Mouse (Mus musculus) limb, embryonic 13.5 days (tissue): ENCODE data around the gene Galnt9. TPM values are rescaled to one million over a fixed set of nuclear protein-coding genes. Genes with fewer than 3 reads are reported as not detected.
A peak's percentile ranks its signal among the peaks of the same experiment; 100 is the strongest.

Experiments used
- ATAC-seq: fragments of 200-750 bp; cut with Nextera tagmentation; 2 replicates; pipeline ENCODE4 v1.8.0; 2017; ENCODE audit warnings: low read depth, moderate number of reproducible peaks, moderate TSS enrichment; ENCODE audit not compliant: low FRiP score
- H3K27ac ChIP-seq: fragments of 300-500 bp; sonication (generic); 2 replicates; pipeline ENCODE4 v1.5.1; 2015; ENCODE audit warnings: inconsistent platforms, mild to moderate bottlenecking, moderate library complexity
- H3K27me3 ChIP-seq: fragments of 300-500 bp; sonication (generic); 2 replicates; pipeline ENCODE4 v1.6.1; 2015; ENCODE audit warnings: mild to moderate bottlenecking, inconsistent platforms
- H3K36me3 ChIP-seq: fragments of 300-500 bp; sonication (generic); 2 replicates; pipeline ENCODE4 v1.6.1; 2015; ENCODE audit warnings: inconsistent platforms, mild to moderate bottlenecking, moderate library complexity
- H3K4me1 ChIP-seq: fragments of 300-500 bp; sonication (generic); 2 replicates; pipeline ENCODE4 v1.6.1; 2015; ENCODE audit warnings: inconsistent platforms
- H3K4me2 ChIP-seq: fragments of 300-500 bp; sonication (generic); replicated peaks from 2 replicates; pipeline ENCODE4 v1.6.1; 2015; ENCODE audit warnings: inconsistent platforms, mild to moderate bottlenecking, moderate library complexity
- H3K4me3 ChIP-seq: fragments of 300-500 bp; sonication (generic); 2 replicates; pipeline ENCODE4 v1.5.1; 2015; ENCODE audit warnings: moderate library complexity, mild to moderate bottlenecking, inconsistent platforms
- H3K9ac ChIP-seq: fragments of 300-500 bp; sonication (generic); 2 replicates; pipeline ENCODE4 v1.6.1; 2015; ENCODE audit warnings: mild to moderate bottlenecking, inconsistent platforms
- H3K9me3 ChIP-seq: fragments of 300-500 bp; sonication (generic); 2 replicates; pipeline ENCODE4 v1.6.1; 2016; ENCODE audit warnings: inconsistent platforms
- WGBS: fragments of 180-500 bp; shearing (Covaris S2); methylation state at CpG from one replicate; pipeline ENCODE4 v1.1.7; 2015; 5-methylcytosine and 5-hydroxymethylcytosine counted together
- polyA plus RNA-seq: library from polyadenylated mRNA; unstranded; fragments of >200 nt; fragmentation: Nextera tagmentation; extraction: Ambion mirVana; gene quantifications from 2 replicates; pipeline ENCODE4 v1.2.1, GENCODE M21; 2015

Gene Galnt9
- polyA plus RNA-seq, 1 experiment from 2014 or later, result 0.55 TPM

- Histone ChIP-seq H3K4me2 (no peak overlapping the region), H3K4me1 (peaks cover 8% of the 10 kb centered on the region), H3K4me3 (no peak overlapping the region), H3K9ac (no peak overlapping the region), H3K27ac (no peak overlapping the region), H3K9me3 (no peaks in the 10 kb centered on the region), H3K27me3 (peaks cover 57% of the 10 kb centered on the region), H3K36me3 (no peaks in the 10 kb centered on the region)
- WGBS, result 71% methylated on average over 6 of the region's 6 CpGs
- ATAC-seq, result no peak
Observed at GRCm38 (mm10) chr5:110541456-110541855, 2.7 kb upstream of the Galnt9 start.

DNA sequence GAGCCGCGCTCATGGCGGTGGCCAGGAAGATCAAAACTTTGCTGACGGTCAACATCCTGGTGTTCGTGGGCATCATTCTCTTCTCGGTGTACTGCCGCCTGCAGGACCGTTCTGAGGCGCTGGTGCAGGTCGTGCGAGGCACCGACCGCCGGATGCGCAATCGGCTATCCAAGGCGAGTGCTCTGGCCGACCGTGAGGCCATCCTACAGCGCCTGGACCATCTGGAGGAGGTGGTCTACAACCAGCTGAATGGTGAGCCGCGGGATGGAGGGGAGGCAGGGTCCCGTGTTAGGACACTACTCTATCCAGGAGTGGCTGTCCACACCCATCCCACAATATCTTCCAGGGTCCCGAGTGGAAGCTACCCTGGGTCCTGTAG, 525 bp downstream of the Galnt9 start:
- H3K27me3 ChIP-seq, result peaks cover 84% of the 10 kb centered on the region
- ATAC-seq, result no peak
- whole genome bisulfite sequencing, result 4% methylated on average over 24 of the region's 24 CpGs

DNA sequence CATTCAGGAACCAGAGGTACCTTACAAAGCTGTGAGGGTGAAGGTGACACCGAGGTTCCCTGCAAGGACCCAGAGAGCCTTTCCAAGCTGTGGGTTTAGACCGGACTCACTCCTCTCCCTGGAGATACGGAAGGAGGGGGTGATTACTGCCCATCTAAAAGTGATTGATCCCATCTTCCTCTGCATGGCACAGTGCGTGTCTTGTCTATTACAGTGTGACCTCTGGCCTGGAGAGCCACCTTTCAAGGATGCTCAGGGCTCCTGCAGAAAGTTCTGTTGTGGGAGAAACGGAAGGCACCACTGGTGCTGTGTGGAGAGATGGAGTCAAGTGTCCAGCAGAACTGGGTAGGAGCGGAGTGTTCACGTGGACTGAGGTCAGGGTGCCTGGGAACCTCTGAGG, 1.2 kb downstream of the Galnt9 start:
- WGBS, result 78% methylated on average over 7 of the region's 7 CpGs
- no peaks in the 10 kb centered on the region for H3K9me3 ChIP-seq
- no peak for ATAC-seq
- H3K27ac ChIP-seq, result no peak overlapping the region
- peaks cover 88% of the 10 kb centered on the region for H3K27me3 ChIP-seq
- peaks cover 8% of the 10 kb centered on the region for H3K4me1 ChIP-seq
- no peak overlapping the region for H3K9ac ChIP-seq
- no peak overlapping the region for H3K4me3 ChIP-seq
- no peak overlapping the region for H3K4me2 ChIP-seq
- no peaks in the 10 kb centered on the region for H3K36me3 ChIP-seq

More for the DNA sequence above, 525 bp downstream of the Galnt9 start:
- Histone ChIP-seq H3K4me1 (peaks cover 8% of the 10 kb centered on the region), H3K9ac (no peak overlapping the region), H3K4me2 (peak overlapping the region; percentile 81), H3K36me3 (no peaks in the 10 kb centered on the region), H3K9me3 (no peaks in the 10 kb centered on the region), H3K4me3 (peak overlapping the region; percentile 50), H3K27ac (no peak overlapping the region)

DNA sequence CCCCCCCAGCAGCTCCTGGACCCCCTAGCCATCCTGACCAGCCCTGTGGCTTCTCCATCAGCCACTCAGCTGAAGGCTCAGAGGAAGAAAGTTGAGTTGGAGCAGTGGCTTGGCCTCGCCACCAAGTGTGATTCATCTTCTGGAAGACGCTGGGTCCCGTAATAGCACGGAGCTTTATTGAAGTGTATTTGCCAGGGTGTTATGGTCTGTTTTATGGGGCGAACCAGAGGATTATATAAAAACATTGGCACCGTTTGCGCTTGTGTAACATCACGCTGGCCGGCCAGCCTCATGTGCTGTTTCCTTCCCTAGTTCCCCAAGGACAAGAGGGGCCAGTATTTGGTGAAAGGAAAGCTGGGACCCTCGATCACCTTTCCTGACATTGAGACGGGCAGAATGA, 2.0 kb downstream of the Galnt9 start:
- Histone ChIP-seq H3K9ac (no peak overlapping the region), H3K9me3 (no peaks in the 10 kb centered on the region), H3K4me1 (peaks cover 8% of the 10 kb centered on the region), H3K4me2 (no peak overlapping the region), H3K27ac (no peak overlapping the region), H3K4me3 (no peak overlapping the region), H3K36me3 (no peaks in the 10 kb centered on the region), H3K27me3 (peaks cover 87% of the 10 kb centered on the region)
- no peak for ATAC-seq
- 70% methylated on average over 11 of the region's 11 CpGs for WGBS

DNA sequence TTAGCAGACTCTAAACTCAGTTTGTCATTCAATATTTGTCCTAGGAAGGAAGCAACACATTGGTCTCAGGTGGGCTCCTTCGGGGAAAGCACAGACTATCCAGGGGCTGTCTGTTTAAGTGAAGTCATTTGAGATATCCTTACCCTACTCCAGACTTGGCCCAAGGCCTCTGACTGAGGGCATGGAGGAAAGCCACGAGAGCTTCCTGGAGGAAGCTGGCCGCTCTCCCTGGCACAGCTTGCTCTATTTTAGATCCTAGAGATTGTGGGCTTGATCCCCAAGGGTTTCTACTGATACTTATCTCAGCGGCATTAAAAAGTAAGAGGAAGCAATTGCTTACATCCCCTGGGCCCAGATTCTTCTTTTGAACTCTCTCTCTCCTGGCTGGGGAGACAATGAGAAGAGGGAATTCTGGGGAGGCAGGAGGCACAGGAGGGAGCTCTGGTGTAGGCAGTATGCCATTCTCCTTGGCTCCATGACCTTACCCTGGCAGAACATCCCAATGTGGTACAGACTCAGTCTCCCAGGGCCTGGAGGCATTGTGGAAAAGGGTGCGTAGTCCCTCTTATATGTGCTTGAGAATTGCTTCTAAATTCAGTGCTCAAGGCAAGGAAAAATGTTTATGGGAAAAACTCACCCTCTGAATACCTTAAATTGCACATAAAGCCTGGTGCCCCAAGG, 2.7 kb downstream of the Galnt9 start:
- WGBS, result 72% methylated on average over 5 of the region's 5 CpGs
- no peak overlapping the region for H3K27ac ChIP-seq

GRCm38 (mm10) chr5:110548446-110548845, 4.3 kb downstream of the Galnt9 start:
- Histone ChIP-seq H3K4me1 (peaks cover 8% of the 10 kb centered on the region), H3K36me3 (no peaks in the 10 kb centered on the region), H3K9ac (no peak overlapping the region), H3K27ac (no peak overlapping the region), H3K4me3 (no peak overlapping the region), H3K4me2 (no peak overlapping the region), H3K9me3 (no peaks in the 10 kb centered on the region), H3K27me3 (peaks cover 70% of the 10 kb centered on the region)
- no peak for ATAC-seq
- 52% methylated on average over 7 of the region's 7 CpGs for WGBS

More for the DNA sequence above, 2.7 kb downstream of the Galnt9 start:
- no peaks in the 10 kb centered on the region for H3K9me3 ChIP-seq
- no peak overlapping the region for H3K4me2 ChIP-seq
- no peak overlapping the region for H3K4me3 ChIP-seq
- no peaks in the 10 kb centered on the region for H3K36me3 ChIP-seq
- peaks cover 8% of the 10 kb centered on the region for H3K4me1 ChIP-seq
- H3K9ac ChIP-seq, result no peak overlapping the region
- no peak for ATAC-seq
- H3K27me3 ChIP-seq, result peaks cover 86% of the 10 kb centered on the region

DNA sequence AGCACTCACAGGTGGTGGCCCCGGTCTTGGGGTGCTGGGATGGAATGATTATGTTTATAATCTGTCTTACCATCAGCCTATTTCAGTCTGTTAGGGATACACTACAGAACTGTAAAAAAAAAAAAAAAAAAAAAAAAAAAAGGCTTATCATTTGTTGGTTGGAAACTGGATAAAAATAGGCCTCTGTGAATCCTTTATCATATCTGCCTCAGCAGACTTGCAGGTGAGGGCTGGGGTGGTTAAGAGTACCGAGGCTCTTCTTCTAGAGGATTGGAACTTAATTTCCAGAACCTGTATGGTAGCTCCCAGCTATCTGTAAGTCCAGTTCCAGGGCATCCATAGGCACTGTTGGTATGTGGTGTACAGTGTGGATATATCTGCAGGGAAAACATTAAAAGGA, 6.0 kb downstream of the Galnt9 start:
- Histone ChIP-seq H3K4me2 (no peak overlapping the region), H3K36me3 (no peaks in the 10 kb centered on the region), H3K9ac (no peak overlapping the region), H3K27ac (no peak overlapping the region), H3K4me1 (no peaks in the 10 kb centered on the region), H3K9me3 (no peaks in the 10 kb centered on the region), H3K27me3 (peaks cover 53% of the 10 kb centered on the region), H3K4me3 (no peak overlapping the region)
- WGBS, result 65% methylated on average over 2 of the region's 2 CpGs
- no peak for ATAC-seq

DNA sequence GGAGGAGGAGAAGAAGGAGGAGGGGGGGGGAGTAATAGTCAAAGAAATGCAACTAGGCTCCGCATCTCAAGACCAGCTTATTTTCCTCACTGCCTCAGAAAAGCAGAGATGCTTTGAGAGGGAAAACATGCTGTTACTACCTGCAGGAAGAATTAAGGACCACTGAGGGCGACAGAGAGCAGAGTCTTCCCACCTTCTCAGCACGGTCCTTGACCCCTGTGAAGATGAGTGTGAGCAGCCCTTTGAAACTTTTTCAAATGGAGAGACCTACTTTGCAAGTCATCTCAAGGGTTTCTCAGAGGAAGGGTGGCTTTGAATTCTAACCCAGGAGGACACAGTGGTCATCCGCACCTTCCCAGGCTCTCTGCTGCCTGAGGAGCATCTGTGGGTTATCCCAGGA, 6.7 kb downstream of the Galnt9 start:
- H3K27me3 ChIP-seq, result peaks cover 46% of the 10 kb centered on the region
- no peak overlapping the region for H3K4me2 ChIP-seq
- H3K9ac ChIP-seq, result no peak overlapping the region; the same call in 1 of the 2 replicates
- H3K36me3 ChIP-seq, result no peaks in the 10 kb centered on the region
- no peak overlapping the region for H3K27ac ChIP-seq
- no peak for ATAC-seq
- H3K4me3 ChIP-seq, result no peak overlapping the region
- no peaks in the 10 kb centered on the region for H3K4me1 ChIP-seq
- H3K9me3 ChIP-seq, result no peaks in the 10 kb centered on the region
- WGBS, result 18% methylated on average over 4 of the region's 4 CpGs

DNA sequence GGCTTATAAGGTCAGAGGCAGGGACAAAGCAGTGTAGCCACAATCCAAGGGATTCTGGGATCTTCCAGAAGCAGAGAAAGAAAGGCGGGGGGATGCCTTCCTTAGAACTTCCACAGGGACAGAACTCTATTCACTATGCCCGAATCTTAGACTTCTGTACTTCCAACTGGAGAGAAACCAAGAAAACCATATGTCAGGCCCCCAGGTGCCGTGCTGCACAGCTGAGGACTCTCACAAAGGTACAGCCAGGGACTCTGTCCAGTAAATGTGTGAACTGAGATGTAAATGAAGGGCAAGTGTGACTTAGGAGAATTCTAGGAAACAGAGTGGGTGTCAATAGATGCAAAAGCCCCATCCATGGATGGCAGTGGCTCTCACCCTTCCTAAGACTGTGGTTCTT, 7.8 kb downstream of the Galnt9 start:
- H3K9me3 ChIP-seq, result no peaks in the 10 kb centered on the region
- no peaks in the 10 kb centered on the region for H3K36me3 ChIP-seq
- no peak overlapping the region for H3K27ac ChIP-seq
- WGBS, result 70% methylated on average over 3 of the region's 3 CpGs
- no peak overlapping the region for H3K4me3 ChIP-seq
- no peak overlapping the region for H3K4me2 ChIP-seq
- no peak overlapping the region for H3K9ac ChIP-seq
- H3K4me1 ChIP-seq, result no peaks in the 10 kb centered on the region
- H3K27me3 ChIP-seq, result peaks cover 35% of the 10 kb centered on the region
- ATAC-seq, result no peak

GRCm38 (mm10) chr5:110553315-110553714, 9.2 kb downstream of the Galnt9 start:
- H3K27ac ChIP-seq, result no peak overlapping the region
- no peaks in the 10 kb centered on the region for H3K4me1 ChIP-seq
- no peak overlapping the region for H3K4me2 ChIP-seq
- H3K4me3 ChIP-seq, result no peak overlapping the region
- peaks cover 22% of the 10 kb centered on the region for H3K27me3 ChIP-seq
- no peak for ATAC-seq
- H3K9ac ChIP-seq, result no peak overlapping the region
- WGBS, result 80% methylated on average over 4 of the region's 4 CpGs
- no peaks in the 10 kb centered on the region for H3K9me3 ChIP-seq
- no peaks in the 10 kb centered on the region for H3K36me3 ChIP-seq

DNA sequence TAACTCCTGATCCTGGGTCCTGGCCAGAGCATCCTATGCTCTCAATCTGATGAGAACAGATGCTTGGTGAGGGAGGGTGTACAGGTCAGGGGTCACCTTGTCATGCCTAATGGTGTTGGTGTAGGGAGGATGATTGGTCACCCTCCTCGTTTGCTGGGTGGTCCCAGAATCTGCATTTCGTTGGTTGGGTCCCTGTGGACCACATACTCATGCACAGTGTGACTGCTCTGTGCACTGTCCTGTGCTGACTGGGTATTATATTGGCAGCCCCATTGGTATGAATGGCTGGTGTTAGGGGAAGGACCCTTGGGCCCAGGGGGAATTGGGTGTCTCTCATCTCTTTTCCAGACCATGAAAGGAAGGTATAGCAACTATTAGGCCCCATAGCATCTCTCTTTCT, 11.0 kb downstream of the Galnt9 start:
- H3K27me3 ChIP-seq, result 0 out of 2 replicates have a peak, but pooled peaks cover 10% of the 10 kb centered on the region
- H3K36me3 ChIP-seq, result no peaks in the 10 kb centered on the region
- no peak overlapping the region for H3K27ac ChIP-seq
- H3K4me1 ChIP-seq, result no peaks in the 10 kb centered on the region
- no peak for ATAC-seq
- H3K4me2 ChIP-seq, result no peak overlapping the region
- 44% methylated on average over 2 of the region's 2 CpGs for WGBS
- H3K4me3 ChIP-seq, result no peak overlapping the region
- H3K9ac ChIP-seq, result no peak overlapping the region
- H3K9me3 ChIP-seq, result no peaks in the 10 kb centered on the region

GRCm38 (mm10) chr5:110558368-110558767, 14.2 kb downstream of the Galnt9 start:
- no peak overlapping the region for H3K9ac ChIP-seq
- no peaks in the 10 kb centered on the region for H3K4me1 ChIP-seq
- no peak overlapping the region for H3K4me2 ChIP-seq
- no peaks in the 10 kb centered on the region for H3K27me3 ChIP-seq
- no peaks in the 10 kb centered on the region for H3K9me3 ChIP-seq
- H3K27ac ChIP-seq, result no peak overlapping the region
- H3K36me3 ChIP-seq, result no peaks in the 10 kb centered on the region
- no peak overlapping the region for H3K4me3 ChIP-seq
- 14% methylated on average over 8 of the region's 8 CpGs for WGBS
- ATAC-seq, result no peak

- 87% methylated on average over 8 of the region's 8 CpGs for WGBS
- Histone ChIP-seq H3K27ac (no peak overlapping the region), H3K4me1 (no peaks in the 10 kb centered on the region), H3K9me3 (no peaks in the 10 kb centered on the region), H3K36me3 (no peaks in the 10 kb centered on the region), H3K4me3 (no peak overlapping the region), H3K4me2 (no peak overlapping the region), H3K9ac (no peak overlapping the region), H3K27me3 (no peaks in the 10 kb centered on the region)
- ATAC-seq, result no peak
Observed at GRCm38 (mm10) chr5:110559679-110560078, 15.5 kb downstream of the Galnt9 start.
